Comparison of ENCODE assay signal across 7 mouse cellular contexts in the genomic region with DNA sequence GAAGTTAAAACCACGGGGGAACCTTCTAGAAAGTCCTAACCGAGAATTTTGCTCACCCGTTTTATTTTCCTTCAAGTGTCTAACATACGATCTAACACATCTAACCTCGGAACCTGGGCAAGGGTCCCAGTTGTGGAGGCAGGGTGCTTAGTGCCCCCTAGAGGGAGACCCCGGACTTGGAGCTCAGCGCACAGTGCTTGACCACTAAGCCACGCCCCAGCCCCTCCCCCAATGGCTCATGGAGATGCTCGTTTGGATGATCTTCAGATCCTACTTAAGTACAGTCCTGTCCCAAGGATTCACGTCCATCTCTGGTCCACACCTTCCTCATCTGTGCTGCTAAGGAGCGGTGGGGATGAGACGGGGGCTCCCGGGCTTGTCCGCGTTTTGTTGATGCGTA. TPM values are rescaled to one million over a fixed set of nuclear protein-coding genes. Genes with fewer than 3 reads are reported as not detected.
DNase-seq lines count a peak whose midpoint lies in the region; ATAC-seq lines count a peak whose summit lies in the region.

No protein-coding gene starts in this region.

- WGBS in limb, embryonic 13.5 days, result 13% methylated on average over 16 of the region's 16 CpGs
- 11% methylated on average over 16 of the region's 16 CpGs for WGBS in neural tube, embryonic 12.5 days

- 0 out of 2 replicates have a peak, but pooled peaks have one; percentile 17 for ATAC-seq in common myeloid progenitor, adult 5-6 weeks (replicated peaks; ENCODE audit: low read depth, poor library complexity, severe bottlenecking)
- no peak for ATAC-seq in limb, embryonic 13.5 days (ENCODE audit: low FRiP score, low read depth)
- ATAC-seq in neural tube, embryonic 12.5 days (ENCODE audit: low FRiP score, low read depth), result no peak

- peak overlapping the region; percentile 44 for H3K4me2 ChIP-seq in limb, embryonic 13.5 days (replicated peaks)
- H3K4me2 ChIP-seq in neural tube, embryonic 12.5 days (replicated peaks), result peak overlapping the region; percentile 35

- no peak overlapping the region for H3K9ac ChIP-seq in limb, embryonic 13.5 days
- no peak overlapping the region for H3K9ac ChIP-seq in neural tube, embryonic 12.5 days

- peak; percentile 33 for DNase-seq in thymus, postnatal 0 days (ENCODE audit: low spot score)
- no peak for DNase-seq in thymus, postnatal 10 days (ENCODE audit: low spot score in 2 of 2)
- peak; percentile 52 to 67 for DNase-seq in heart, postnatal 10 days
- no peak for DNase-seq in frontal cortex, postnatal 14 days (ENCODE audit: low spot score in 2 of 2)

- peaks cover 8% of the 10 kb centered on the region for H3K27me3 ChIP-seq in limb, embryonic 13.5 days
- H3K27me3 ChIP-seq in neural tube, embryonic 12.5 days (replicated peaks), result peaks cover 11% of the 10 kb centered on the region; the same call in 1 of the 2 replicates

- H3K36me3 ChIP-seq in limb, embryonic 13.5 days, result no peaks in the 10 kb centered on the region
- no peaks in the 10 kb centered on the region for H3K36me3 ChIP-seq in neural tube, embryonic 12.5 days

- no peak overlapping the region; the same call in 1 of the 2 replicates for H3K4me3 ChIP-seq in limb, embryonic 13.5 days
- no peak overlapping the region for H3K4me3 ChIP-seq in neural tube, embryonic 12.5 days

- H3K4me1 ChIP-seq in limb, embryonic 13.5 days, result peaks cover 9% of the 10 kb centered on the region
- peaks cover 9% of the 10 kb centered on the region for H3K4me1 ChIP-seq in neural tube, embryonic 12.5 days

- H3K27ac ChIP-seq in limb, embryonic 13.5 days, result no peak overlapping the region
- H3K27ac ChIP-seq in neural tube, embryonic 12.5 days, result no peak overlapping the region

- H3K9me3 ChIP-seq in limb, embryonic 13.5 days, result no peaks in the 10 kb centered on the region; the same call in 1 of the 2 replicates
- no peaks in the 10 kb centered on the region for H3K9me3 ChIP-seq in neural tube, embryonic 12.5 days

- intact Hi-C loops in heart, postnatal 10 days (cut with DNase I), result loop anchor here (5.0 kb wide), 3 partner anchors 42 to 203 kb away; a partner anchor contains a TSS

RNA-seq across cellular contexts. Expression of a gene that starts 28.3 kb away (rescaled TPM):
- 0.80 and 1.1 TPM in 2 replicates for polyA plus RNA-seq in thymus, postnatal 0 days (2015; fragmentation: Nextera tagmentation; extraction: Ambion mirVana)
- total RNA-seq in common myeloid progenitor, adult 5-6 weeks (2017), result 0.49 and 0.87 TPM in 2 replicates
- 100 to 1,000 TPM; 156 to 159 TPM for total RNA-seq in heart, postnatal 10 days (2021)
- 4.3 and 5.0 TPM in 2 replicates for polyA plus RNA-seq in limb, embryonic 13.5 days (2015; fragmentation: Nextera tagmentation; extraction: Ambion mirVana)
- 0.80 and 1.8 TPM in 2 replicates for polyA plus RNA-seq in neural tube, embryonic 12.5 days (2016; fragmentation: Nextera tagmentation; extraction: Ambion mirVana)

RNA-seq across cellular contexts. Expression of a gene that starts 44.5 kb away (rescaled TPM):
- 46.4 and 51.4 TPM in 2 replicates for polyA plus RNA-seq in thymus, postnatal 0 days (2015; fragmentation: Nextera tagmentation; extraction: Ambion mirVana)
- 27.6 and 35.1 TPM in 2 replicates for total RNA-seq in common myeloid progenitor, adult 5-6 weeks (2017)
- 10 to 100 TPM; 22.7 to 24.1 TPM for total RNA-seq in heart, postnatal 10 days (2021)
- 46.9 and 48.3 TPM in 2 replicates for polyA plus RNA-seq in limb, embryonic 13.5 days (2015; fragmentation: Nextera tagmentation; extraction: Ambion mirVana)
- polyA plus RNA-seq in neural tube, embryonic 12.5 days (2016; fragmentation: Nextera tagmentation; extraction: Ambion mirVana), result 25.2 and 25.8 TPM in 2 replicates

RNA-seq across cellular contexts. Expression of a gene that starts 46.6 kb away (rescaled TPM):
- polyA plus RNA-seq in thymus, postnatal 0 days (2015; fragmentation: Nextera tagmentation; extraction: Ambion mirVana), result 8.2 and 10.1 TPM in 2 replicates
- total RNA-seq in common myeloid progenitor, adult 5-6 weeks (2017), result 3.6 and 11.5 TPM in 2 replicates
- 1 to 10 TPM; 2.6 to 3.0 TPM for total RNA-seq in heart, postnatal 10 days (2021)
- polyA plus RNA-seq in limb, embryonic 13.5 days (2015; fragmentation: Nextera tagmentation; extraction: Ambion mirVana), result 10.8 and 11.9 TPM in 2 replicates
- polyA plus RNA-seq in neural tube, embryonic 12.5 days (2016; fragmentation: Nextera tagmentation; extraction: Ambion mirVana), result 10.7 and 10.9 TPM in 2 replicates

Comparison
In these comparisons a context has a peak if more than half of its experiments do, and no peak if none do; other contexts are left out.
1. DNase-seq: peak in thymus, postnatal 0 days (single experiment) and heart, postnatal 10 days (2 of 2); none in thymus, postnatal 10 days (0 of 2) and frontal cortex, postnatal 14 days (0 of 2).